Mouse (Mus musculus) kidney, postnatal 36 days (tissue): ENCODE data around the gene Atp2b2.

Experiments
- DNase-seq, 2 experiments: peaks; one replicate each; pipeline ENCODE4 v3.0.0; 2021 to 2022; ENCODE audit warnings: mixed read lengths in 2 of 2

Gene Atp2b2

GRCm38 (mm10) chr6:114011976-114012375 lies 30.4 kb downstream of the Atp2b2 start:
- peak; percentile 42 to 52 for DNase-seq

GRCm38 (mm10) chr6:114003796-114004195 lies 38.6 kb downstream of the Atp2b2 start:
- no peak for DNase-seq

GRCm38 (mm10) chr6:114000928-114001327 lies 41.5 kb downstream of the Atp2b2 start:
- DNase-seq, result no peak

GRCm38 (mm10) chr6:114000304-114000703 lies 42.1 kb downstream of the Atp2b2 start:
- DNase-seq, result no peak

GRCm38 (mm10) chr6:113998413-113998812 lies 44.0 kb downstream of the Atp2b2 start:
- no peak for DNase-seq

GRCm38 (mm10) chr6:113994176-113994575 lies 48.2 kb downstream of the Atp2b2 start:
- no peak for DNase-seq

- no peak for DNase-seq
Measured at GRCm38 (mm10) chr6:113992101-113992500, 50.3 kb downstream of the Atp2b2 start.

- DNase-seq, result peak; percentile 69 to 76
Measured at GRCm38 (mm10) chr6:113991482-113991881, 50.9 kb downstream of the Atp2b2 start.

- DNase-seq, result no peak
Measured at GRCm38 (mm10) chr6:113990044-113990443, 52.4 kb downstream of the Atp2b2 start.

GRCm38 (mm10) chr6:113988521-113988920 lies 53.9 kb downstream of the Atp2b2 start:
- no peak for DNase-seq

- no peak for DNase-seq
Measured at GRCm38 (mm10) chr6:113986671-113987070, 55.7 kb downstream of the Atp2b2 start.

- no peak for DNase-seq
Measured at GRCm38 (mm10) chr6:113978673-113979072, 63.7 kb downstream of the Atp2b2 start.

- DNase-seq, result no peak
Measured at GRCm38 (mm10) chr6:113978091-113978650, 64.2 kb downstream of the Atp2b2 start.

GRCm38 (mm10) chr6:113970900-113971299 lies 71.5 kb downstream of the Atp2b2 start:
- no peak for DNase-seq

- DNase-seq, result no peak
Measured at GRCm38 (mm10) chr6:113970464-113970863, 71.9 kb downstream of the Atp2b2 start.

GRCm38 (mm10) chr6:113969751-113970150 lies 72.7 kb downstream of the Atp2b2 start:
- DNase-seq, result no peak

GRCm38 (mm10) chr6:113962811-113963210 lies 79.6 kb downstream of the Atp2b2 start:
- peak; percentile 20 to 64 for DNase-seq

- no peak for DNase-seq
Measured at GRCm38 (mm10) chr6:113961658-113962057, 80.8 kb downstream of the Atp2b2 start.

GRCm38 (mm10) chr6:113959336-113959735 lies 83.1 kb downstream of the Atp2b2 start:
- DNase-seq, result no peak

- DNase-seq, result no peak
Measured at GRCm38 (mm10) chr6:113958714-113959113, 83.7 kb downstream of the Atp2b2 start.

GRCm38 (mm10) chr6:113958003-113958402 lies 84.4 kb downstream of the Atp2b2 start:
- no peak for DNase-seq

- DNase-seq, result no peak
Measured at GRCm38 (mm10) chr6:113957232-113957940, 85.0 kb downstream of the Atp2b2 start.

- DNase-seq, result no peak
Measured at GRCm38 (mm10) chr6:113947515-113947914, 94.9 kb downstream of the Atp2b2 start.

GRCm38 (mm10) chr6:113942355-113942754 lies 100.1 kb downstream of the Atp2b2 start:
- DNase-seq, result no peak

- DNase-seq, result no peak
Measured at GRCm38 (mm10) chr6:113941324-113941723, 101.1 kb downstream of the Atp2b2 start.
